Mouse (Mus musculus) hindbrain, embryonic 10.5 days (tissue): ENCODE measurements at regions not wholly inside any gene's neighbourhood (a gene's known extent, or its start where the extent isn't known, plus 50 kb on each side); places are given as distances from the start of the nearest gene placed in this dataset.

Source experiments
- DNase-seq: peaks from one replicate; pipeline ENCODE4 v3.0.0-alpha.2; 2017; ENCODE audit warnings: low spot score
- H3K27ac ChIP-seq: fragments of 300-500 bp; sonication (generic); 2 replicates; pipeline ENCODE4 v1.5.1; 2016; ENCODE audit warnings: mild to moderate bottlenecking, moderate library complexity
- H3K27me3 ChIP-seq: fragments of 300-500 bp; sonication (generic); 2 replicates; pipeline ENCODE4 v1.6.1; 2016; ENCODE audit warnings: mild to moderate bottlenecking; ENCODE audit not compliant: poor library complexity, insufficient read depth, severe bottlenecking
- H3K36me3 ChIP-seq: fragments of 300-500 bp; sonication (generic); 2 replicates; pipeline ENCODE4 v1.6.1; 2016; ENCODE audit warnings: mild to moderate bottlenecking, moderate library complexity
- H3K4me1 ChIP-seq: fragments of 300-500 bp; sonication (generic); replicated peaks from 2 replicates; pipeline ENCODE4 v1.6.1; 2016; ENCODE audit warnings: mild to moderate bottlenecking
- H3K4me3 ChIP-seq: fragments of 300-500 bp; sonication (generic); 2 replicates; pipeline ENCODE4 v1.5.1; 2016; ENCODE audit warnings: mild to moderate bottlenecking, moderate library complexity
- H3K9me3 ChIP-seq: fragments of 300-500 bp; sonication (generic); 2 replicates; pipeline ENCODE4 v1.6.1; 2016; ENCODE audit warnings: mild to moderate bottlenecking, moderate library complexity
- WGBS: fragments of 180-500 bp; shearing (Covaris S2); methylation state at CpG from one replicate; pipeline ENCODE4 v1.1.7; 2016; 5-methylcytosine and 5-hydroxymethylcytosine counted together

- DNase-seq, result no peak
- no peaks in the 10 kb centered on the region for H3K9me3 ChIP-seq
- WGBS, result 73% methylated on average over 1 of the region's 1 CpGs
Measured at GRCm38 (mm10) chr10:8032203-8032602, 76.2 kb upstream of the Tab2 start.

GRCm38 (mm10) chr10:8028840-8029239 lies 72.8 kb upstream of the Tab2 start:
- H3K4me3 ChIP-seq, result no peak overlapping the region
- WGBS, result 87% methylated on average over 2 of the region's 2 CpGs

More at GRCm38 (mm10) chr10:8032203-8032602, 76.2 kb upstream of the Tab2 start:
- no peak overlapping the region for H3K27ac ChIP-seq
- H3K27me3 ChIP-seq, result no peaks in the 10 kb centered on the region
- H3K36me3 ChIP-seq, result no peaks in the 10 kb centered on the region
- H3K4me3 ChIP-seq, result no peak overlapping the region
- peaks cover 22% of the 10 kb centered on the region for H3K4me1 ChIP-seq

DNA sequence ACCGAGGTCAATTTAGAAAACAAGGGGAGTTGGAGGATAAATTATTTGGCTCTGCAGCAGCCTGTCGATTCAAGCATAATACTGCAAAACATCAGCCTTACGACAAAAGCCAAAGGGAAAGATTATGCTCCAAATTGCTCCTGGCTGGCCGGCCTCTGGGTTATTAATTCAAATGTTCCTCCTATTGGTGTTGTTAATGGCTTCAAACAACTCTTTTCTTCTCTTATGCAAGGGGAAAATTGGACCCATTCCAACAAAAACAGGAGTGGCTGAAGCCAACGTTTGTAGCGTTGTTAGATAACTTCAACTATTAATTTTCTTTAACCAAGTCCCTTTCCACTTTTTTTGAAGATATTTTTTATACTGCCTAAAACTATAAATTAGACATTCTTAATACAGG lies 71.0 kb upstream of the Tab2 start:
- Histone ChIP-seq H3K27ac (no peak overlapping the region), H3K4me3 (no peak overlapping the region), H3K4me1 (no peaks in the 10 kb centered on the region), H3K9me3 (no peaks in the 10 kb centered on the region), H3K36me3 (no peaks in the 10 kb centered on the region), H3K27me3 (no peaks in the 10 kb centered on the region)
- no peak for DNase-seq
- 78% methylated on average over 6 of the region's 6 CpGs for WGBS

More at GRCm38 (mm10) chr10:8028840-8029239, 72.8 kb upstream of the Tab2 start:
- no peaks in the 10 kb centered on the region for H3K9me3 ChIP-seq
- H3K27me3 ChIP-seq, result no peaks in the 10 kb centered on the region
- no peak for DNase-seq
- H3K4me1 ChIP-seq, result no peaks in the 10 kb centered on the region
- H3K27ac ChIP-seq, result no peak overlapping the region
- no peaks in the 10 kb centered on the region for H3K36me3 ChIP-seq

- Histone ChIP-seq H3K27ac (no peak overlapping the region), H3K4me1 (no peaks in the 10 kb centered on the region), H3K4me3 (no peak overlapping the region), H3K36me3 (no peaks in the 10 kb centered on the region), H3K27me3 (no peaks in the 10 kb centered on the region), H3K9me3 (no peaks in the 10 kb centered on the region)
- DNase-seq, result no peak
- 85% methylated on average over 2 of the region's 2 CpGs for WGBS
Measured at GRCm38 (mm10) chr10:8023741-8024140, 67.7 kb upstream of the Tab2 start.

GRCm38 (mm10) chr10:8021971-8022370 lies 65.9 kb upstream of the Tab2 start:
- Histone ChIP-seq H3K4me1 (0 out of 2 replicates have a peak, but pooled peaks cover 4% of the 10 kb centered on the region), H3K4me3 (no peak overlapping the region), H3K36me3 (no peaks in the 10 kb centered on the region), H3K27ac (no peak overlapping the region), H3K27me3 (no peaks in the 10 kb centered on the region), H3K9me3 (no peaks in the 10 kb centered on the region)
- 86% methylated on average over 1 of the region's 1 CpGs for WGBS
- no peak for DNase-seq

DNA sequence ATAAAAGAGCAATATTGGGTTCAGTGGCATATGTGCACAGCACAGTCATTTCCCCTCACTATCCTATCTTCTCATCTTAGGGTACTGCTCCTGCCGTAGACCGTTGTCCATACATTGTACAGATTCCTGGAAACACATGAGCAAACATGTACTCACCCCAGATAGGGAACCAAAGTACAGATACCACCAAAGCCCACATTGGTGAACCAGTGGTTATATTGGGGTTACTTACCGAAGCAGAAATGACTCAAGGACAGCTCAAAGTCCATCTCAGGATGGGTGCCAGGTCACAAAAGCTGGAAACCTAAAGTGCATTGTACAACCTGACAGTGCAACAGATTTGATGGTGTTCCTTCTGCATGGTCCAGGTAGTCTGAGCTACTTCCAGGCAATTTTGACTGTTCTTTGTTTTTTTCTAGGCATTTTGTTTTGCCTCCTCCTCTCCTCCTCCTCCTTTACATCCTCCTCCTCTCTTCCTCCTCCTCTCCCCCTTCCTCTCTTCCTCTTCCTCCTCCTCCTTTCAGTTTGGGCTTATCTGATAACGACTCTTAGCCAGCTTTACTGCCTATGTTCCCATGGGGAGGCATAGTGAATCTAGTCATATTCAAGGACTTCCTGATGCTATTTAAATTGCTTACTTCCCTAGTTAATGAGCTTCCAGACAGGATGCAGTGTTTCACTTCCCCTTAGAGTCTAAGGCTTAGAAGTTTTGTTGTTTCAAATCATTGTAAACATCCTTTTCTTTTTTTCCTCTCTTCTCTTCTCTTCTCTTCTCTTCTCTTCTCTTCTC lies 65.1 kb upstream of the Tab2 start:
- Histone ChIP-seq H3K36me3 (no peaks in the 10 kb centered on the region), H3K9me3 (no peaks in the 10 kb centered on the region), H3K4me3 (no peak overlapping the region), H3K4me1 (0 out of 2 replicates have a peak, but pooled peaks cover 4% of the 10 kb centered on the region), H3K27me3 (no peaks in the 10 kb centered on the region), H3K27ac (no peak overlapping the region)
- no peak for DNase-seq
- 73% methylated on average over 4 of the region's 4 CpGs for WGBS

- no peak for DNase-seq
- Histone ChIP-seq H3K4me3 (no peak overlapping the region), H3K27me3 (no peaks in the 10 kb centered on the region), H3K4me1 (0 out of 2 replicates have a peak, but pooled peaks cover 4% of the 10 kb centered on the region), H3K36me3 (no peaks in the 10 kb centered on the region), H3K9me3 (no peaks in the 10 kb centered on the region), H3K27ac (no peak overlapping the region)
- 87% methylated on average over 4 of the region's 4 CpGs for WGBS
Measured at GRCm38 (mm10) chr10:8020113-8020512, 64.1 kb upstream of the Tab2 start.

GRCm38 (mm10) chr10:8018229-8019026 lies 62.4 kb upstream of the Tab2 start:
- Histone ChIP-seq H3K27me3 (no peaks in the 10 kb centered on the region), H3K36me3 (no peaks in the 10 kb centered on the region), H3K4me3 (no peak overlapping the region), H3K9me3 (no peaks in the 10 kb centered on the region), H3K27ac (no peak overlapping the region; the same call in 1 of the 2 replicates), H3K4me1 (0 out of 2 replicates have a peak, but pooled peaks cover 4% of the 10 kb centered on the region)
- DNase-seq, result no peak

- H3K27me3 ChIP-seq, result no peaks in the 10 kb centered on the region
- H3K36me3 ChIP-seq, result no peaks in the 10 kb centered on the region
- no peaks in the 10 kb centered on the region for H3K9me3 ChIP-seq
- 0 out of 2 replicates have a peak, but pooled peaks cover 4% of the 10 kb centered on the region for H3K4me1 ChIP-seq
- no peak overlapping the region for H3K4me3 ChIP-seq
- H3K27ac ChIP-seq, result no peak overlapping the region
- 87% methylated on average over 2 of the region's 2 CpGs for WGBS
- DNase-seq, result no peak
Measured at GRCm38 (mm10) chr10:8016741-8017140, 60.7 kb upstream of the Tab2 start.

DNA sequence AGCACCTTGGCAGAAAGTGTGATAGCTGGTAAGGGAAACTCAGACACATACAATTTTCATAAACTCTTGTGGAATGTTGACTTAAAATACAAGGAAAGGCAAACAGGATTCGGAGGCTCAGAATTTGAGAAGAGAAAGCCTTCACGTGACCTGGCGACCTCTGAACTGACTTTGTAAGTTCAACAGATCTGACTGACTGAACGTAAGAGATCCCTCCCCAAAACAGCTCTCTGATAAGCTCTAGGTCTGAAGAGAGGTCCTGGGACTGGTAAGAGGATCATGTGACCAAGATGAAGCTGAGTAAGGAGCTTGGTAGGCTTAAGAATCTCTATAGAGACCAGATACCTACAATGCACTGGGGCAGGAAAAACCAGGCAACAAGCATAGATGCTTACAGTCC lies 55.7 kb upstream of the Tab2 start:
- H3K27me3 ChIP-seq, result no peaks in the 10 kb centered on the region
- peaks cover 10% of the 10 kb centered on the region for H3K4me1 ChIP-seq
- DNase-seq, result no peak
- H3K4me3 ChIP-seq, result no peak overlapping the region
- no peaks in the 10 kb centered on the region for H3K36me3 ChIP-seq
- WGBS, result 62% methylated on average over 4 of the region's 4 CpGs
- no peaks in the 10 kb centered on the region for H3K9me3 ChIP-seq
- no peak overlapping the region for H3K27ac ChIP-seq

- H3K27me3 ChIP-seq, result no peaks in the 10 kb centered on the region
- no peak overlapping the region for H3K4me3 ChIP-seq
- 92% methylated on average over 9 of the region's 9 CpGs for WGBS
- no peaks in the 10 kb centered on the region for H3K36me3 ChIP-seq
- H3K27ac ChIP-seq, result no peak overlapping the region
- H3K4me1 ChIP-seq, result peaks cover 10% of the 10 kb centered on the region
- no peaks in the 10 kb centered on the region for H3K9me3 ChIP-seq
- no peak for DNase-seq
Measured at GRCm38 (mm10) chr10:8011138-8011537, 55.1 kb upstream of the Tab2 start.

GRCm38 (mm10) chr10:8009855-8010254 lies 53.8 kb upstream of the Tab2 start:
- H3K9me3 ChIP-seq, result no peaks in the 10 kb centered on the region
- no peaks in the 10 kb centered on the region for H3K36me3 ChIP-seq
- H3K4me3 ChIP-seq, result no peak overlapping the region
- H3K27ac ChIP-seq, result no peak overlapping the region
- WGBS, result 92% methylated on average over 1 of the region's 1 CpGs
- DNase-seq, result no peak
- H3K27me3 ChIP-seq, result no peaks in the 10 kb centered on the region
- peaks cover 10% of the 10 kb centered on the region for H3K4me1 ChIP-seq

DNA sequence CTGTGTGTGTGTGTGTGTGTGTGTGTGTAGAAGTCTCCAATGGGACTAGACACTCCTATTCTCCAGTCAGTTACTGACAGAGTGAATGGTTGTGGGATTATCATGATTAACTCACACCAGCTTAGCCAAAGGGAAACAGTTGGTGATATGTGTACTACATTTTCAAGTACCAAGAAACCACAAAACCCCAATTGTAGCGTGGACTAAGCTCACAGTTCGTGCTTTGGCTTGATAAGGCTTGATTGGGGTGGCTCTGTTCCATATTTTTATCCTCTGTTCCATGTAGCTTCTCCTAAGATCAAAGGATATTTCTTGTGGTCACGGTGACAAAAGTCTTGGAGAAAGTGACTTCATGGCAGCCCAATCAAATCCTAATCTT lies 51.9 kb upstream of the Tab2 start:
- Histone ChIP-seq H3K9me3 (peaks cover 3% of the 10 kb centered on the region; the same call in 1 of the 2 replicates), H3K27me3 (no peaks in the 10 kb centered on the region), H3K4me3 (no peak overlapping the region), H3K4me1 (peaks cover 10% of the 10 kb centered on the region), H3K36me3 (no peaks in the 10 kb centered on the region), H3K27ac (peak overlapping the region; percentile 56; the same call in 1 of the 2 replicates)
- no peak for DNase-seq
- WGBS, result 85% methylated on average over 3 of the region's 3 CpGs
